Mouse (Mus musculus) heart, adult 9 months (tissue): Measurements from ENCODE around the gene Rpl26.
A peak's percentile ranks its signal among the peaks of the same experiment; 100 is the strongest.

Experiments
- DNase-seq, 2 experiments: peaks; one replicate each; pipeline ENCODE4 v3.0.0; 2022; ENCODE audit warnings: low spot score in 2 of 2

The Rpl26 gene

DNA sequence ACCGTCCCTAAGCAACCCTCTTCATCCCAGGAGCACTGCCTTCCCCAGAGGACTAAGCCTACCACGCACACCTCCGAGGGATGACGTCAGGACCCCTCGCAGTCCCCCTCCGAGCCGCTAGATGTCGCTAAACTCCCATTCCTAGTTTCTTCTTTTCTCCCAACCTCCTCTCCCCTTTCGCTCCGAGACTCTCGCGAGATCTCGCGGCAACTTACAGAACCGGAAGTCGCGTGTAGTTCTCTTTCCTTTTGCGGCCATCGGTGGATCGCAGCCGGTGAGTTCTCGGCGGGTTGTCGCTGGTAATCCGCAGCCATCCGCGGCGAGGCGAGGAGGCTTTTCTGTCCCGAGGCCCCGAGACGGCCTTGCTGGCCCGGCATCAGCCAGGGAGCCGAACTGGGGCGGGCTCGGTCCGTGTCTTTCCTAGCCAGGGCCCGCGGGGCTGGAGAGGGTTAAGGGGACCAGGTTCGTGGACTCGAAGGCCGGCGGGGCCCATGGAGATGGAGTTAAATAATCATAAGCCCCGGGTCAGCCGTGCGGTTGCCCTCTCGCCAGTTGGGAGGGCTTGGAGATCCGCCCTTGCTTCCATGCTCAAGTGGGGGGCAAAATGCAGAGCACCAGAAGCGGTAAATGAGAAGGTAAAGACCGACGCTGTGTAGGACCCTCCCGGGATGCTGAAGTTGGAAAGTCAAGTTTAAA is at the start of gene Rpl26:
Rpl26 (plus strand) TSS at position 233 of the 696 bp plus-strand sequence.
- peak; percentile 94 to 98 for DNase-seq

DNA sequence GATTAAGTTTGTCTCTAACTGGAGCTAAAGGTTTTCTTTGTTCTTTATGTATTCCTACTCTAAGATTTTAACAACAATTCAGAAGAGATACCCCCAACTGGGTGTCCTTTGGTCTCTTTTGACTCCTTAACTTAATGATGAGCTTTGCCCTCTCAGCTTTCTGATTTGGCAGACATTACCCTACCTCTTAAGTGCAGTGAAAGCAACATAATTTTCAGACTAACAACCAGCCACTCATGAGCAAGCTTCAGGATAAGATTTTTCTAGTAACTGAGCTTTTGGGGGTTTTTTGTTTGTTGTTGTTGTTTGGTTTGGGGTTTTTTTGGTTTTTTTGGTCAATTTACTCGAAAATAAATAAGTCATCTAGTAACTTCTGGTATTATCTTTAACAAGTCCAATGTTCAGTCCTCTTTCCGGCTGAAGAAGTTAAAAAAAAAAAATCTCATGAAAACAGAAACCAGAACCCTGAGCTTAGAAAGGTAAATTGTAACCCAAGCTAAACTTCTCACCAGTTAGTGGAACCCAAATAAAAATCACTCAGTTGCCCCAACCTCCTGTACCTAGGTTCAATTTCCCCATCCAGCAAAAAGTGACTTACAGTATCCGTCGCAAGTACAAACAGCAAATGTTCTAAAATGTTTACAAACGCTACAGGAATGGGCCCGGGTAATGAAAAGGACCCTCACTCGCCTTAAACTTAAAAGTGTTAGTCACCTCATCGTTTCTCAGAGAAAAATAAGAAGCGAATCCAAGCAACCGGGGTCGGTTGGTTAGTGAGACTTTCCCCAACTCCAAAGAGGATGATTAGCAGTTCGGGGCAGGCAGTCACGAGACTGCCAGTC is 49.5 kb upstream of the Rpl26 start:
- DNase-seq: no peak

DNA sequence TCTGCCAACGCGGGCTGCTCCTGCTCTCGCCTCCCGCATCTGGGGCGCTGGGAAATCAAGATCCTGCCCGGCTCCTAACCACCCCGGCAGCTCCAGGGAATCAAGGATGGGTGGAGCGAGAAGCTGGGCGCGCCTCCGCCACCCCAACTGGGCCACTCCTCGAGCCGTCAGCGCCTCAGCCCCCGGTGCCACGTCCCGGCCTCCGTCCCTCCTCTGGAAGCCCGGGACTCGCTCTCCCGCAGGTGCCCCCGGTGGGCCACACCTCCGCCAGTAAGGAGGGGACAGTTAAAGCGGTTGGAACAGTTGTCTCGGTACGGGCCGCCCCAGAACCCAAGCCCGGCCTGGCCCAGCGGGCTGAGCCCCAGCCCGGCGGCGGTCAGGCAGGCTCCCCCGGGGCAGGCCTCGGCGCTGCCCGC is 48.9 kb upstream of the Rpl26 start:
- DNase-seq: peak; percentile 79 to 83

DNA sequence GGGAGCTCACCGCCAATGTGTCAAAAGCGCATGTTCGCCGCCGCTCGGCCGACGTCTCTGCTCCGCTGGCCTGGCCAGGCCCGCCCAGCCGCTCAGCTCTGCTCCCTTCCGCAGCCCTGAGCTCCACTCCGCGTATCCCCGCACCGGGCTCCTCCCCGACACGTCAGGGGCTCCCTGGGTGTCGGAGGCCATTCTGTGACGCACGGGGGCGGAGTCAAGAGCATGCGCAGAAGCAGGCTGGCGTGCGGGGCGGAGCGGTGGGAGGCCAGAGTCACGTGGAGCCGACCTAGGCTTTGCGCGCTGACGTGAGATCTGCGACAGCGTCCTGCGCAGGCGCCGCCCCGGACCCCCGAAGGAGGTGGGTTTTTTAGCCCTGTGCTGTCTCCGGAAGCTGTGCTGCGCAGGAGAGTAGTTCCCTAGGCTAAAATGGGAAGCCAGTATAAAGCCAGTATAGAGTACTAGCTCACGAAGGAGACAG is 48.4 kb upstream of the Rpl26 start:
- DNase-seq: peak; percentile 100

DNA sequence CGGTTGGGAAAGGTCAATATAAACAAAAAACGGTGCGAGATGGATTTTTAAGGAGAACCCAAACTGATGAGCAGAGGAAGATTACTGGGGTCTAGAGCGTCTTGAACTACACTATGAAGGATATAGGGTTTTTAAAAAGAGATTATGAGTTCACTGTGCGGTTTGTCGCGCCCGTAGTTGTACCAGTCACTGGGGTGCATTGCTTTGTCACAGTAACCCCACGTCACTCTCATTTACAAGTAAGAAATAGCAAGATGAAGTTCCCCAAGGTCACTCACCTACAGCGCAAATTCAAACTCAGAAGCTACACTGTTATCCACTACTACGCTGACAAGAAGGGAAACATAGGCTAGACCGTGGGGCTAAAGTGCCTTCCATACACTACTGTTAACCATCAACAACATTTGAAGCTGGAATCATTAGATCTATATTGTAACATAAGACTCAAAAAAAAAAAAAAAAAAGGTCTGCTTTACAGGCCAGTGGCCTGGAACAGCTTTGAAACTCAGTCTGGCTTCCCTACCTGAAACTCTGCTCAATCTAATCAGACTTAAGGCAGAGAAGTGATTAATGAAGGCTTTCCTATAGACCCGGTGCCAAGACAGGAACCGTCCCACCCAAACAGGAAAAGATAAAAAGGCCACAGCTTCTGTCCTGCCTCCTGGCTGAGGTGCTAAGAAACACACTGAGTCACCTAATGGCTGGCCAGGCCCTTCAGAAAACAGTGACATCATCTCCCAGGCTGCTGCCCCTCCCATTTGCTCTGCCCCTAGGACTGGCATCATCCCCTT is 47.6 kb upstream of the Rpl26 start:
- peak; percentile 82 to 90 for DNase-seq

DNA sequence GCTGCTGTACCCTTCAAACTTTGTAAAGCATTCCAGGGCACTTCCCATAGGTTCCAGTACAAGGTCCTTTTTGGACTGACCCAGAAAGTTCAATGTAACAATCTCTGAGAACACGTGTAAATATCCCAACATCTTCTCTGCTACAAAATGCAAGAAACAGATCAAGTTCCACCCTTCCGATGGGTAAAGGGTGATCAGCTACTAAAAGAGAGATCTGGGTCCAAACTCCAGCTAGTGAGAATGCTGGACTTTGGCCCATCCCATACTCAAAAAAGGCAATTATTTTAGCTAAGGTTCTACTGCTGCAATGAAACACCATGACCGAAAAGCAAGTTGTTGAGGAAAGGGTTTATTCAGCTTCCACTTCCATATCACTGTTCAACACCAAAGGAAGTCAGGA is 46.8 kb upstream of the Rpl26 start:
- DNase-seq: no peak

DNA sequence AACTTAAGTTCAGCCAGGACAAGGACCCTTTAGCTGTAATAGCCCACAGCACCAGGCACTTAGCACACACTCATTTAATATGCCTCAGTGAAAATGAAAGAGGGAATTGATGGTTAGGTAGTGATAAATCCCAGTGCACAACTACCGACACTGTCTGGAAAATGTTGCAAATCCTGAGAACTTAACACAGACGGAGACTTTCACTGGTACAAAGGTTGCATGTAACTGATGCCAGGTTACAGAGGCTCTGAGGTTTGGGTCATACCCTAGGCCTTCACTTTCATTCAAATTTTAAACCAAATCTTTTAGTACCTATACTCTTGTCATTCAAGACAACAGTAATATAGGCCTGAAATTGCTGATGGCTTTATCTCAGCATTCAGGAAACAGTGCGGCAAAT is 44.1 kb upstream of the Rpl26 start:
- no peak for DNase-seq

DNA sequence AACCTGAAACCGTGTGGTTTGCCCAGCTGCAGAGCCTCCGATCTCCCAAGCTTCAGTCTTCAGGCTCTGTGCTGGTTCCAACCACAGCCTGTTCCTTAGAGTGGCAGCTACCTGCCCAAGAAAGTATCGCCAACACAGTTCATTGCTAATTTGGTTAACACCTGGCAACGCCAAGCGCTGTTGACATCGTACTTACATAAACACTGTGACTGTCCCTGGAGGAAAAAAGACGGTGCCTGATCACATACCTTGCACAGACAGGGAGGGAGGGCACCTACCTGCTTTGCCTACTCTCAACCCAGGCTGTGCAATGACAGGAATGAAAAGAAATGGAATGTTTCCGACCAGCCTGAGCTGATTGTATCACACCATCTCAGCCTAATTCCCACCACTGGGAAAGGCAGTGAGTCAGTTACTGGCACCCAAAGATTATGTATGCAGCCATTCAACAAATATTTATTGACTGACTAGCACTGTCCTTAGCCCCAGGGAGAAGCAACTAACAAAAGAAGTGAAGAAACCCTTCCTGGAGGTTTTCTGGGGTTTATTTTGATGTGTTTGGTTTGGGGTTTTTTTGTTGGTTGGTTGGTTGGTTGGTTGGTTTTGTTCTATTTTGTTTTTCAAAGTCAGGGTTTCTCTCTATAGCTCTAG is 41.3 kb upstream of the Rpl26 start:
- no peak for DNase-seq

DNA sequence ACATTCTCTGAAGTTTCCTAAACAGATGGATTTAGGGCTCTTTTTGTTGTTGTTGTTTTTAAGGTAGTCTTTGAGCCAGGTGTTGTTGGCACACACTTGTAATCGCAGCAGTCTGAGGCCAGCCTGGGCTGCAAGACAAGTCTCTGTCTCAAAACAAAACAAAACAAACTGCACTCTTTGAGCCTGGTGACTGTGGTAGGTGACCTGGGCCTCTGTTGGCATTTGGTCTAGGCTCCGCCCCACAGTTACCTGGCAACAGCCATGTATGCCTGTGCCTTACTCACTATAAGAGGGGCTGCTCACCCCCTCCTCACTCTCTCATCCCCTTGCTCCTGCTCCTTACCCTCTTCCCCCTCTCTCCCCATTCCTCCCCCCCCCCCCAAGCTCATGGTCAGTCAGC is 39.1 kb upstream of the Rpl26 start:
- DNase-seq: no peak

DNA sequence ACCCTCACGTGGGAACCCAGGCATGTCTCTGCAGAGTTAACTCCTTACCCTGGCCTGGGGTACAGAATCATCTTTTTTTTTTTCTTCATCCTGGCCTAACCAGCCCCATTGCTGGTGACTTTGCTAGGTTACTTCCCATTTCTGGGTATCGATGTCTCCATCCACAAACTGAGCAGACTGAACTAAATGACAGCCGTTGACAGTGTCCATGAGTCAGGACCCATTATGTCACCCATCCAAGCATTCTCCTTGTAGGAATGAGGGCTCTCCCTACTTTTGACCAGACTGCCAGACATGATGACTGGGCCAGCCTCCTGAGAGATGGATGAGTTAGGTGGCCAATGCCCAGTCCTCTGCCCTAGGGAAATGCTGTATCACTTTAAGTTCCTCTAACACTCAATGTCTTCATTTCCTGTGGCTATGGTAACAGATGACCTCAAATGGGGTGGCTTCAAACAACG is 37.7 kb upstream of the Rpl26 start:
- DNase-seq: peak; percentile 42 to 45

DNA sequence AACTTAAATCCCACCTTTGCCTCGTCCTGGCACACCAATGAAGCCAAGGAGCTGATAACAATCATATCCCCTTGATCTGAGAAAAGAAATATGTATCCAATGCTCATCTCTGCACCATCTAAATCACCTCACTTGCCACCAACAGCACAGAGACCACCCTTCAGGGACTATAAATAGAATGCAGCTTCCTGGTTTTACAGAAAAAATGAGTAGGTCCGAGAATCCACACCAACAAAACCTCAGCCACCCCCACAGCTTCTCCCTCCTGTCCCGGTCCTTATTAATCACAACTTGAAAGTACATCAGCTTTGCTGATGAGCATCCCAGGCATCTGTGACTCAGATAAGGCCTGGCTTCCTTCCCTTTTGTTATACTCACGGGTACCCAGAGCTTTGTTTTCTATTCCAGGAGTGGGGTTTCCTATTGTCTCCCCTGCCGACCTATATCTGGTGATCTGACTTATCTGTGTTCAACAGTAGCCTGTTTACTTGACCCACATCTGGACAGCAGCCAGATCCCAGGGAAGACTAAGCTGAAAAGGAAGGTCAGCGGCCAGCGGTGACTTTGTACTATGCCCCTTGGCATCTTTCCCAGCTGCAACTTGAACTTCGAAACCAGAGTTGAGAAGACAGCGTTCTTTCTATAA is 36.7 kb upstream of the Rpl26 start:
- peak; percentile 91 to 96 for DNase-seq

DNA sequence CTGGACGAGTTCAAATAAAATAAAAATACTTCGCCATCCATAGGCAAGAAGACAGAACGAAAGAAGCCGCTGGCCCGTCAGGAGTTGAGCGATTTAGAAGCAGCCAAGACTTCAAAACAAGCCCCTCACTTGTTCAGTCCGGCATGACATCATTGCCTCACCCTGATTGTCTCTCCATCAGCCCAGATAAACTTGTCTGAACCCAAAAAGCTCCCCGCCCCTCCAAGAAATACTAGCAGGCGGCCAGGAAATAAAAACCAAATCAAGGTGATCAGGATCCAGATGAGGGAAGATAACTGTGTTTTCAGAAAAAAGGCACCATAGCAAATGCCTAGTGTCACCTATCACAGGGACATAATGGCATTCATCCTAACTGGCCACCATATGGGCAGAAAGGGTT is 30.1 kb upstream of the Rpl26 start:
- peak in 1 of 2 experiments; percentile 17 for DNase-seq

DNA sequence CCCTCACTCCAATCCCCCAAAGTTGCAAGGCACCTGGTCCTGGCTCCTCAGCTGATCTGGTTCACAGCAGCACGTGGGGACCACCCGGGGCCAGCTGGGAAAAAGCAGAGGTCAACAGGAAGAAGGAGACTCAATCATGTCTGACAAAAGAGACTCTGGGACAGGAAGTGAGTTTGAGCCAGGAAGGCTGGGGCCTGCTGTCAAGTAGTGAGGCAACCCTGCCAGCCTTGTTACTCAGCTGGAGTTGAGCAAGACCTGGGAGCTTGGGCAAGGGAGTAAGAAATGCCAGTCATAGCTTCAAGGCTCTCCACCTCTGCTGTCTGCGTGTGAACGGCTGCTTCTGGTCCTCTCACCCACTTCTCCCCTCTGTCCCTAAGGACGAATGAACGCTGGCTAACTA is 29.6 kb upstream of the Rpl26 start, which contains the start of gene Ndel1:
Ndel1 (minus strand) TSS at position 111 of the 400 bp plus-strand sequence.
- peak; percentile 67 to 69 for DNase-seq

DNA sequence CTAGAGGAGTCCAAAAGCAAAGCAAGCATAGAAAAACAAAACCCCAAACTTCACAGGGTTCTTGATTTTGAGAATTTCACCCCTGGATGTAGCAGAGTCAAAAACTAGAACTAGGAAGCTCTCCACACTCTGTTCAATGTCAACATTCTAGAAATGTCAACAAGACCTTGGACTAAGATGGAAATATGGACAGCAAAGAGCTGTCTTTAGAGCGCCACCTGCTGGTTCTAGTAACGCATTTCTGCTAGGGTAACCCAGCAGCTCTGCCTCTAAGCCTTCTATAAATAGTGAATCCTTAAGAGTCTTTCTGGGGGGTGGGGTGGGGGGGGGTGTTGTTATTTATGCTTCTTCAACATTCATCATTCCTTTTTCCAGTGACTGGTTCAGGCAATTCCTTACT is 26.5 kb upstream of the Rpl26 start:
- peak in 1 of 2 experiments; percentile 53 for DNase-seq

DNA sequence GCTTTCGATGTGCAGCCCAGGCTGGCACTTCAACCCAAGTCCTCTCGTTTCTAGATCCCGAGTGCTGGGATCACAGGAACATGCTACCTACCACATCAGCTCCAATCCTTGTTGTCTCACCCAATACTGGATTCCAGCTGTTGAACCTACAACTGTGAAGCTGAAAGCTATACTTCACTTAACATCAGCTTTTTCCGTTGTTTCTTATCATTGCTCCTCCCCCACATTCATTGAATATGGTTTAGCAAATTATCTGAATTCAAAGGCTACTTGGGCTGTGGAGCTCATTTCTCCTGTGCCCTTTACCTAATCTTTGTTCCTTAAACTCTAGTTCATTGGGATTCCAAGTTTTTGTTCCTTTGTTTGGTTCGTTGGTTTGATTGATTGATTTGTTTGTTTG is 22.6 kb upstream of the Rpl26 start:
- no peak for DNase-seq

DNA sequence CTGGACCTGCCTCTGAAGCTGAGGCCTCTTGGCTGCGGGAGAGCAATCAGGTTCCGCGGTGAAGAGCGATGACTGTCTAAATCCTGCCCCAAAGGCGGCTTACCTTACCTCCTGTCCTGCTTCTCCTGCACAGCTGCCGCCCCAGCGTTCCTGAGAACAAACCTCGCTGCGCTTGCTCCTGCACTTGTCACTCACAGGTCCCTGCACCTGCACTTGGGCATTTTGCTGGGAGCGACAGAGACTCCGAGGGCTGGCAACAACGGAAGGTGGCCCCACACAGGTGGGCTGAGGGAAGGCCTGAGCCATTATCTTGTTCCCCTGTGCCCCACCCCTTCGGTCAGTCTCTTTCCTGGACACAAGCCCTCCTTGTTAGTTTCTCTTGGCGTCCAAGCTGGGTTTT is 19.3 kb upstream of the Rpl26 start:
- DNase-seq: no peak

DNA sequence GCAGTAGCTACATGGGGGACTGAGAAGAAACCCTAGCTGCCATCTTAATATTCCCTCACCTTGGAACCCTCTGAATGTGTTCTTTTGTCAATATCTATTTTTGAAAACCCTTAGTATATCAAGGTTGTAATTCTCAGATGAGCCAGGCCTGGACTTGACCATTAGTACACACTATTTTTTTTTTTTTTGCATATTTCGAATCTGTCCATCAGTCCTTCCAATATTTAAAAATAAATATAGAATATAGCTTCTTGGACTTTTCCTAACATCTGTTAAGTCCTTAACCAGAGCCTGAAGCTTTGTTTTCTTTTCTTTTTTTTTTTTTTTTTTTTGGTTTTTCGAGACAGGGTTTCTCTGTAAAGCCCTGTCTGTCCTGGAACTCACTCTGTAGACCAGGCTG is 17.5 kb upstream of the Rpl26 start:
- no peak for DNase-seq

DNA sequence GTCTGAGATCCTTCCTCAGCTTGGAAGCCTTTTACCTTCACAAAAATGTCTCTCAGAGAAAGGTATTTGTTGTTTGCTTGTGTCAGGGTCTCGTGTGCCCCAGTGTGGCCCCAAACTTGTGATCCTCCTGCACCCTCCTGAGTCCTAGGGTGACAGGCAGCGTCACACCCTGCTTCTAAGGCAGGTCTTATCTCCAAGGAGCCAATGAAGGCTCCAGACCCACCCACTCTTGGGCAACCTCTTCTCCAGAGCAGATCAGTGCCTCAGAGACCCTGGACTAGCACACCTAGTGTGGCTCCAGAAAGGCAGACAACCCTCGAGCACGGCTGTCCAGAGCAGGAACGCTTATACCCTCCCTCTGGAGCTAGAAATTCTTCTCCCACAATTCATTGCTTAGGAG is 17.0 kb upstream of the Rpl26 start:
- DNase-seq: no peak

DNA sequence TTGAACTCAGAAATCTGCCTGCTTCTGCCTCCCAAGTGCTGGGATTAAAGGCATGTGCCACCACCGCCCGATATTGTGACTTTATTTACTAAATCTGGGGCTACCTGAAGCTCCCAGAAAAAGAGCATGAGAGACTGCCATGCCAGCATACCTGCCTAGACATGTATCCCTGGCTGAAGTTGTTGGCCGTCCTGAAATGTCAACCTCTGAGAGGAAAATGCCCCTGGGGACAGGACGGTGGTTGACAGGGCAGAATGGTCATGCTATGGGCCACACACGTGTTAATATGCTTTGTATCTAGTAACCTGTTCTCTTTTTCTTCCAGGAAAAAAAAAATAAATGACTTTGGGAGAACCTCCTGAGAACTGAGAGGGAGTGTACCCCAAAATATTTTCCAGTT is 15.3 kb upstream of the Rpl26 start:
- no peak for DNase-seq

DNA sequence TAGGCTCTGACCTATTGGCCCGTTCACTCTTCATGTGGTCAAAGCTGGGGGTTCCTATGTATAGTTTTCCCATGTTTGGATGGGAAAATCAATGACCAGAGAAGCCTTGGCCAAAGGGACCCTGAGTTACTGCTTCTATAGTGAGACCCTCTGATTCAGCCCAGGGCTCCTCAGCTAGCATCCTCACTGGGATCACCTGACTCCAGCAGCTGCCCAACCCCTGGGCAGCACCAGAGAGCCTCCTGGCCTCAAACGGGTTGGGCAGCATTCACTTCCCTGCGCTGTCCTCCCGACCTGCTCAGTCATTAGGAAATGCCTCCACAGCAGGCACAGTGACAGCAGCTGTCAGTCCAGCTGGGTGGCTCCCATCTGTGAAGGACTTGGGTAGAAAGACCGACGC is 13.1 kb upstream of the Rpl26 start, which contains the start of gene Rnf222:
Rnf222 (plus strand) TSS at position 301 of the 400 bp plus-strand sequence.
- no peak for DNase-seq

DNA sequence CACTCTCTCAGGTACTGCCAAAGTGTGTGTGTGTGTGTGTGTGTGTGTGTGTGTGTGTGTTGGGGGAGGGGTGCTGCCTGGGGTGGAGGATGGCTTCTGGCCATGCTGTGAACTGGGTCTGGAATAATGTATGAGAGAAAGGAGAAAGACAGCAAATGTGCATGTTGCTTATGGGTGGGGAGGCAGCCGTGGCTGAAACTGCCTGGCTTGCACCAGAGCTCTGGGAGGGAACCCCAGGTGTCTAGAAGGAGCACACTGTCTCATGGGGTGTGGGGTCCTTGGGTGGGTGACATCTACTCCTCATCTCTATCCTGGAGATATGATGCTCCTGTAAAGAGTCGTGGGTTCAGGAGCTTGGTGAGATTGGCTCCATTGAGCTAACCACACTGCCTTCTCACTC is 12.7 kb upstream of the Rpl26 start:
- no peak for DNase-seq
